Mouse (Mus musculus): ENCODE measurements around the gene Rere. TPM values are rescaled to one million over a fixed set of nuclear protein-coding genes. Genes with fewer than 3 reads are reported as not detected.
A peak's percentile ranks its signal among the peaks of the same experiment; 100 is the strongest.
"Not testable (repeated sequence)": the region's sequence is repeated elsewhere in the genome, so short reads cannot be mapped to it uniquely, and the experiment has no call there.

Gene Rere
- polyA plus RNA-seq, 1 experiment from 2014 or later = 23.1 TPM

- ATAC-seq (ENCODE audit: insufficient read depth, low FRiP score) = no peak
- no peaks in the 10 kb centered on the region for H3K9me3 ChIP-seq (replicated peaks; ENCODE audit: control insufficient read depth, low read length)
- no peaks in the 10 kb centered on the region for H3K36me3 ChIP-seq (ENCODE audit: control insufficient read depth, insufficient read depth, low read length)
- H3K27me3 ChIP-seq (ENCODE audit: control insufficient read depth, insufficient read depth, low read length) = no peaks in the 10 kb centered on the region
- H3K27ac ChIP-seq (ENCODE audit: low read length) = no peak overlapping the region
- no peak overlapping the region for H3K9ac ChIP-seq (ENCODE audit: low read length)
- H3K4me3 ChIP-seq (replicated peaks; ENCODE audit: low read length) = no peak overlapping the region
- no peak overlapping the region for H3K4me2 ChIP-seq (ENCODE audit: low read depth, low read length)
- WGBS = 33% methylated on average over 6 of the region's 6 CpGs
- H3K4me1 ChIP-seq (ENCODE audit: control insufficient read depth, insufficient read depth, low read length) = peaks cover 16% of the 10 kb centered on the region
Measured at GRCm38 (mm10) chr4:150260745-150261144, 20.7 kb upstream of the Rere start.

GRCm38 (mm10) chr4:150262301-150262700, 19.1 kb upstream of the Rere start:
- Histone ChIP-seq H3K4me2 (ENCODE audit: low read depth, low read length) (no peak overlapping the region), H3K9ac (ENCODE audit: low read length) (no peak overlapping the region), H3K9me3 (replicated peaks; ENCODE audit: control insufficient read depth, low read length) (no peaks in the 10 kb centered on the region), H3K36me3 (ENCODE audit: control insufficient read depth, insufficient read depth, low read length) (no peaks in the 10 kb centered on the region), H3K4me3 (replicated peaks; ENCODE audit: low read length) (no peak overlapping the region), H3K27me3 (ENCODE audit: control insufficient read depth, insufficient read depth, low read length) (no peaks in the 10 kb centered on the region), H3K4me1 (ENCODE audit: control insufficient read depth, insufficient read depth, low read length) (peaks cover 17% of the 10 kb centered on the region), H3K27ac (ENCODE audit: low read length) (no peak overlapping the region)
- ATAC-seq (ENCODE audit: insufficient read depth, low FRiP score) = no peak
- 74% methylated on average over 8 of the region's 8 CpGs for WGBS

- H3K9ac ChIP-seq (ENCODE audit: low read length) = no peak overlapping the region
- WGBS = 56% methylated on average over 7 of the region's 7 CpGs
- no peaks in the 10 kb centered on the region for H3K36me3 ChIP-seq (ENCODE audit: control insufficient read depth, insufficient read depth, low read length)
- H3K4me3 ChIP-seq (replicated peaks; ENCODE audit: low read length) = no peak overlapping the region
- ATAC-seq (ENCODE audit: insufficient read depth, low FRiP score) = no peak
- H3K27ac ChIP-seq (ENCODE audit: low read length) = peak overlapping the region; percentile 18; the same call in 1 of the 2 replicates
- no peaks in the 10 kb centered on the region for H3K27me3 ChIP-seq (ENCODE audit: control insufficient read depth, insufficient read depth, low read length)
- H3K9me3 ChIP-seq (replicated peaks; ENCODE audit: control insufficient read depth, low read length) = no peaks in the 10 kb centered on the region
- H3K4me1 ChIP-seq (ENCODE audit: control insufficient read depth, insufficient read depth, low read length) = peaks cover 11% of the 10 kb centered on the region
- H3K4me2 ChIP-seq (ENCODE audit: low read depth, low read length) = no peak overlapping the region
Measured at GRCm38 (mm10) chr4:150264903-150265302, 16.5 kb upstream of the Rere start.

GRCm38 (mm10) chr4:150265471-150265870, 16.0 kb upstream of the Rere start:
- no peak for ATAC-seq (ENCODE audit: insufficient read depth, low FRiP score)
- no peaks in the 10 kb centered on the region for H3K36me3 ChIP-seq (ENCODE audit: control insufficient read depth, insufficient read depth, low read length)
- no peaks in the 10 kb centered on the region for H3K9me3 ChIP-seq (replicated peaks; ENCODE audit: control insufficient read depth, low read length)
- WGBS = 63% methylated on average over 5 of the region's 5 CpGs
- no peak overlapping the region for H3K4me3 ChIP-seq (replicated peaks; ENCODE audit: low read length)
- no peaks in the 10 kb centered on the region for H3K27me3 ChIP-seq (ENCODE audit: control insufficient read depth, insufficient read depth, low read length)
- no peak overlapping the region for H3K9ac ChIP-seq (ENCODE audit: low read length)
- H3K4me1 ChIP-seq (ENCODE audit: control insufficient read depth, insufficient read depth, low read length) = peaks cover 13% of the 10 kb centered on the region
- H3K27ac ChIP-seq (ENCODE audit: low read length) = no peak overlapping the region
- no peak overlapping the region for H3K4me2 ChIP-seq (ENCODE audit: low read depth, low read length)

- WGBS = 53% methylated on average over 21 of the region's 21 CpGs
- H3K27me3 ChIP-seq (ENCODE audit: control insufficient read depth, insufficient read depth, low read length) = no peaks in the 10 kb centered on the region
- ATAC-seq (ENCODE audit: insufficient read depth, low FRiP score) = no peak
- no peaks in the 10 kb centered on the region for H3K9me3 ChIP-seq (replicated peaks; ENCODE audit: control insufficient read depth, low read length)
- H3K36me3 ChIP-seq (ENCODE audit: control insufficient read depth, insufficient read depth, low read length) = no peaks in the 10 kb centered on the region
- no peak overlapping the region for H3K9ac ChIP-seq (ENCODE audit: low read length)
- H3K4me2 ChIP-seq (ENCODE audit: low read depth, low read length) = peak overlapping the region; percentile 20; the same call in 1 of the 2 replicates
- no peak overlapping the region for H3K27ac ChIP-seq (ENCODE audit: low read length)
- H3K4me1 ChIP-seq (ENCODE audit: control insufficient read depth, insufficient read depth, low read length) = peaks cover 13% of the 10 kb centered on the region
- H3K4me3 ChIP-seq (replicated peaks; ENCODE audit: low read length) = no peak overlapping the region
Measured at GRCm38 (mm10) chr4:150266655-150267223, 14.7 kb upstream of the Rere start.

GRCm38 (mm10) chr4:150268674-150269653, 12.5 kb upstream of the Rere start:
- no peaks in the 10 kb centered on the region for H3K27me3 ChIP-seq (ENCODE audit: control insufficient read depth, insufficient read depth, low read length)
- H3K9ac ChIP-seq (ENCODE audit: low read length) = no peak overlapping the region
- 81% methylated on average over 33 of the region's 33 CpGs for WGBS
- H3K27ac ChIP-seq (ENCODE audit: low read length) = no peak overlapping the region
- H3K9me3 ChIP-seq (replicated peaks; ENCODE audit: control insufficient read depth, low read length) = no peaks in the 10 kb centered on the region
- H3K4me2 ChIP-seq (ENCODE audit: low read depth, low read length) = no peak overlapping the region
- no peaks in the 10 kb centered on the region for H3K36me3 ChIP-seq (ENCODE audit: control insufficient read depth, insufficient read depth, low read length)
- no peak for ATAC-seq (ENCODE audit: insufficient read depth, low FRiP score)
- H3K4me3 ChIP-seq (replicated peaks; ENCODE audit: low read length) = no peak overlapping the region
- H3K4me1 ChIP-seq (ENCODE audit: control insufficient read depth, insufficient read depth, low read length) = peaks cover 24% of the 10 kb centered on the region

GRCm38 (mm10) chr4:150269679-150270078, 11.8 kb upstream of the Rere start:
- Histone ChIP-seq H3K4me2 (ENCODE audit: low read depth, low read length) (no peak overlapping the region), H3K4me1 (ENCODE audit: control insufficient read depth, insufficient read depth, low read length) (peaks cover 24% of the 10 kb centered on the region), H3K9ac (ENCODE audit: low read length) (peak overlapping the region; percentile 56), H3K27ac (ENCODE audit: low read length) (peak overlapping the region; percentile 47; the same call in 1 of the 2 replicates), H3K27me3 (ENCODE audit: control insufficient read depth, insufficient read depth, low read length) (no peaks in the 10 kb centered on the region), H3K4me3 (replicated peaks; ENCODE audit: low read length) (no peak overlapping the region), H3K36me3 (ENCODE audit: control insufficient read depth, insufficient read depth, low read length) (no peaks in the 10 kb centered on the region), H3K9me3 (replicated peaks; ENCODE audit: control insufficient read depth, low read length) (no peaks in the 10 kb centered on the region)
- no peak for ATAC-seq (ENCODE audit: insufficient read depth, low FRiP score)
- WGBS = 22% methylated on average over 7 of the region's 7 CpGs

- H3K4me2 ChIP-seq (ENCODE audit: low read depth, low read length); H3K9me3 ChIP-seq (replicated peaks; ENCODE audit: control insufficient read depth, low read length); H3K4me3 ChIP-seq (replicated peaks; ENCODE audit: low read length); ATAC-seq (ENCODE audit: insufficient read depth, low FRiP score); H3K27me3 ChIP-seq (ENCODE audit: control insufficient read depth, insufficient read depth, low read length); H3K27ac ChIP-seq (ENCODE audit: low read length); H3K9ac ChIP-seq (ENCODE audit: low read length); H3K36me3 ChIP-seq (ENCODE audit: control insufficient read depth, insufficient read depth, low read length): not testable (repeated sequence)
- WGBS = 68% methylated on average over 4 of the region's 4 CpGs
- peaks cover 24% of the 10 kb centered on the region for H3K4me1 ChIP-seq (ENCODE audit: control insufficient read depth, insufficient read depth, low read length)
Measured at GRCm38 (mm10) chr4:150270718-150271117, 10.7 kb upstream of the Rere start.

- Histone ChIP-seq H3K4me1 (ENCODE audit: control insufficient read depth, insufficient read depth, low read length) (peaks cover 20% of the 10 kb centered on the region), H3K9me3 (replicated peaks; ENCODE audit: control insufficient read depth, low read length) (no peaks in the 10 kb centered on the region), H3K4me2 (ENCODE audit: low read depth, low read length) (peak overlapping the region; percentile 37), H3K36me3 (ENCODE audit: control insufficient read depth, insufficient read depth, low read length) (no peaks in the 10 kb centered on the region), H3K4me3 (replicated peaks; ENCODE audit: low read length) (peak overlapping the region; percentile 18), H3K9ac (ENCODE audit: low read length) (no peak overlapping the region), H3K27ac (ENCODE audit: low read length) (peak overlapping the region; percentile 6), H3K27me3 (ENCODE audit: control insufficient read depth, insufficient read depth, low read length) (no peaks in the 10 kb centered on the region)
- WGBS = 3% methylated on average over 9 of the region's 9 CpGs
- ATAC-seq (ENCODE audit: insufficient read depth, low FRiP score) = peak; percentile 82
Measured at GRCm38 (mm10) chr4:150272725-150273124, 8.7 kb upstream of the Rere start.

Data from stomach, embryonic 16.5 days (tissue).